Mouse (Mus musculus): ENCODE measurements around the gene Tmed4.

DNA sequence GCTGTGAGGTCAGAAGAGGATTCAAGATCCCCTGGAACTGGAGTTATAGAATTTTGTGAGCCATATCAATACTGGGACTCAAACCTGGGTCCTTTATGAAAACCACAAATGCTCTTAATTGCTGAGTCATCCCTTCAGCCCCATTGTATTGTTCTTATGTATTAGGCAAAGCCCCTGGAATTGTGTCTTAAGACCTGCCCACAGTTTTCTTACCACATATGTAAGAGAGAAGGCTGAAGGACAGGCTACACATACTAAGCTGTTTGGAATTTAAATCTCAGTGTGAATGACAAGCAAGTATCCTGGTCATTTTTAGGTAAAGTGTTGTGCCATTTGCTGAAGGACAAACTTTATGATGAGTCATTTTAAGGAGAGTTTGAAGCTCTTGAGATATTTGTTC lies 21.4 kb upstream of the Tmed4 start:
- TF ChIP-seq POLR2A (IDR thresholded peaks at IDR 0.05; ENCODE audit: extremely low read depth, insufficient read depth, low read length) (no peak), CTCF (IDR thresholded peaks at IDR 0.05; ENCODE audit: extremely low read depth, insufficient read depth, low read length) (no peak)

Measured in cortical plate, adult 2 months (tissue).